Mouse (Mus musculus) ES-E14 (cell line): ENCODE data around the gene Gm10799. TPM values are rescaled to one million over a fixed set of nuclear protein-coding genes. Genes with fewer than 3 reads are reported as not detected.

Experiments
- DNase-seq: peaks from one replicate; pipeline ENCODE4 v3.0.0-alpha.2; 2013; ENCODE audit warnings: low read depth, low spot score
- H3K27ac ChIP-seq: 2 replicates; pipeline ENCODE4 v1.5.1; 2012; ENCODE audit warnings: low read depth, mild to moderate bottlenecking, low read length, moderate library complexity, mixed read lengths; ENCODE audit not compliant: poor library complexity, insufficient read depth, severe bottlenecking
- H3K36me3 ChIP-seq: 2 replicates; pipeline ENCODE4 v1.6.1; 2012; ENCODE audit warnings: mild to moderate bottlenecking, low read length, moderate library complexity, mixed read lengths; ENCODE audit not compliant: control insufficient read depth, poor library complexity, insufficient read depth, severe bottlenecking
- H3K4me1 ChIP-seq, 2 experiments: fragments of 150-350 bp in 1 of 2; sonication (generic) in 1 of 2; 2 replicates each; pipeline ENCODE4 v1.6.1; 2012; ENCODE audit warnings: low read length in 2 of 2, mild to moderate bottlenecking in 1 of 2, mixed read lengths in 1 of 2; ENCODE audit not compliant: control insufficient read depth in 2 of 2, insufficient read depth in 2 of 2, poor library complexity in 1 of 2
- H3K4me3 ChIP-seq, 2 experiments: fragments of 150-350 bp in 1 of 2; sonication (generic) in 1 of 2; 2 replicates each; pipeline ENCODE4 v1.5.1; 2012; ENCODE audit warnings: low read length in 2 of 2, low read depth in 1 of 2, mild to moderate bottlenecking in 1 of 2, mixed read lengths in 1 of 2; ENCODE audit not compliant: insufficient read depth in 1 of 2, poor library complexity in 1 of 2, severe bottlenecking in 1 of 2
- H3K9ac ChIP-seq: 2 replicates; pipeline ENCODE4 v1.6.1; 2012; ENCODE audit warnings: low read depth, mild to moderate bottlenecking, low read length, mixed read lengths; ENCODE audit not compliant: poor library complexity, insufficient read depth, severe bottlenecking
- H3K9me3 ChIP-seq: fragments of 150-350 bp; sonication (generic); 2 replicates; pipeline ENCODE4 v1.6.1; 2012; ENCODE audit warnings: low read depth, mild to moderate bottlenecking, low read length; ENCODE audit not compliant: control insufficient read depth, insufficient read depth
- CHD2 ChIP-seq: IDR thresholded peaks from 2 replicates; pipeline ENCODE4 v1.6.1; 2014; ENCODE audit warnings: mild to moderate bottlenecking, low read depth, low read length, inconsistent platforms
- HCFC1 ChIP-seq: IDR thresholded peaks from 2 replicates; pipeline ENCODE4 v1.6.1; 2012; ENCODE audit warnings: low read length, inconsistent platforms, borderline replicate concordance; ENCODE audit not compliant: insufficient read depth
- MAFK ChIP-seq: IDR thresholded peaks from 2 replicates; pipeline ENCODE4 v1.6.1; 2014; ENCODE audit warnings: mild to moderate bottlenecking, low read depth, low read length, inconsistent platforms; ENCODE audit not compliant: insufficient read depth
- ZC3H11A ChIP-seq: IDR thresholded peaks from 2 replicates; pipeline ENCODE4 v1.6.1; 2012; ENCODE audit warnings: low read depth, mild to moderate bottlenecking, inconsistent platforms, low read length, borderline replicate concordance
- ZNF384 ChIP-seq: IDR thresholded peaks from 2 replicates; pipeline ENCODE4 v1.6.1; 2012; ENCODE audit warnings: low read depth, low read length, inconsistent platforms
- in situ Hi-C, 2 experiments: fragments of 600-800 bp; cut with MboI; formaldehyde crosslinking; loops; one replicate each; pipeline ENCODE4 v1.15.1; 2025; ENCODE audit warnings: low sequenced_read_pairs in 2 of 2, inconsistent platforms in 1 of 2; ENCODE audit not compliant: unreplicated experiment in 2 of 2
- total RNA-seq: library from RNA; depleted of rRNA; stranded (reverse); fragments of 300-350 nt; gene quantifications from 2 replicates; pipeline ENCODE4 v1.2.3, GENCODE M21; 2012

The Gm10799 gene
- total RNA-seq, 1 experiment, result not detected

DNA sequence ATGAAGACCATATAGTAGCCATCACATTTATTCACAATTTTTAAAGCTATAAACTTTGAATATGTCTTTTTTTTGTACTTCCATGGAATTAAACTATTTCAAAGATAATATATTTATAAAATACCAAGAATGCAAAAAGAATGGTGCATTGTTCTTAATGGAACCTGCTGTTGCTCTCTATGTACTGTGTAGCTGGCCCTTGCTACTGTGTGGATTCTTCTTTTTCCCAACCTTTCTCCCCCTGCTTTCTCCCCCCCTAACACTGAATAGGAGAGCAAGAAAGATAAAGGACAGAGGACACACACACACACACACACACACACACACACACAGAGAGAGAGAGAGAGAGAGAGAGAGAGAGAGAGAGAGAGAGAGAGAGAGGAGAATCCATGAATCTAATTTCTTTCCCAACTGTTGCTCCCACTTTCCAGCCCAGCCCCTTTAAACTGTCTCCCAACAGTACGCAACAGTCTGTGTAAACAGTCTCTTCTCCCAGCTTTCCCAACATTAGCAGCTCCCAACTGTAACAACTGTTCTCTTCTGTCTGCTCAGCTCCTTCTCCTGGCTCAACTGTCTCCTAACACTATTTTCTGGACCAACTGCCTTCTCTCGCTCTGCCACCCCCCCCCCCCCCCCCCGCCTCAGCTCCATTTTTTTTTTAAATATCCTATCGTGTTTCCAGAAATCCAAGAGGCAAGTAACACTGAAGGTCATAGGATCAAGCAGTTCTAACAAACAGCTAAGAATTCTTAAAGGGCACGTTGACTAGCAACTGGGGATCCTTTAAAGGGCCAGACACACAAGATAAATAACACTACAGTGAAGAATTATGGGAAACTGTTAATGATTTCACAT lies 24.5 kb downstream of the Gm10799 start:
- TF ChIP-seq ZC3H11A, result no peak
- TF ChIP-seq ZNF384, result no peak
- no peak for TF ChIP-seq MAFK
- no peak for TF ChIP-seq CHD2
- no peak for TF ChIP-seq HCFC1
- no peaks in the 10 kb centered on the region for H3K9me3 ChIP-seq
- no peaks in the 10 kb centered on the region; the same call in 1 of the 2 replicates for H3K36me3 ChIP-seq
- in situ Hi-C loops, result no loop called here
- no peak overlapping the region for H3K9ac ChIP-seq
- no peak overlapping the region for H3K27ac ChIP-seq
- no peak for DNase-seq
- no peak overlapping the region for H3K4me3 ChIP-seq
- H3K4me1 ChIP-seq, result peaks cover 2 to 3% of the 10 kb centered on the region in 2 experiments; a peak in 2 of 4 replicates

DNA sequence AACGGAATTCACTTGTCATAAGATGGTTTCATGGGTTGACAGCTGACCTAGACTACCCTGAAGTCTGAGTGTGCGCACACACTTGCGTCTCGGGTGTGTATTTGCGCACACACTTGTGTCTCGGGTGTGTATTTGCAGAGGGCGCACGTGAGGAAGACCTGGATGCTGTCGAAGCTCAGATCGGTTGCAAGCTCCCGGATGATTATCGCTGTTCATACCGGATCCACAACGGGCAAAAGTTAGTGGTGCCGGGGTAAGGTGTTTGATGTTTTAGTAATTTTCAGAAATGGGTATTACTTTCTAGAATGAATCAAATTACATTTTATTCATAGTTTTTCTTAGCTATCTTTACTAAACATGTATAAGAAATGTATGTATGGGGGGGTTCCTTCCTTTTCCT lies 25.6 kb downstream of the Gm10799 start:
- Histone ChIP-seq H3K36me3 (no peaks in the 10 kb centered on the region), H3K4me3 (no peak overlapping the region), H3K9me3 (no peaks in the 10 kb centered on the region), H3K9ac (no peak overlapping the region), H3K4me1 (peaks cover 2 to 3% of the 10 kb centered on the region in 2 experiments; a peak in 2 of 4 replicates), H3K27ac (no peak overlapping the region)
- DNase-seq, result no peak
- no peak for TF ChIP-seq CHD2
- no peak for TF ChIP-seq MAFK
- TF ChIP-seq HCFC1, result no peak
- TF ChIP-seq ZNF384, result no peak
- TF ChIP-seq ZC3H11A, result no peak
- in situ Hi-C loops, result no loop called here

DNA sequence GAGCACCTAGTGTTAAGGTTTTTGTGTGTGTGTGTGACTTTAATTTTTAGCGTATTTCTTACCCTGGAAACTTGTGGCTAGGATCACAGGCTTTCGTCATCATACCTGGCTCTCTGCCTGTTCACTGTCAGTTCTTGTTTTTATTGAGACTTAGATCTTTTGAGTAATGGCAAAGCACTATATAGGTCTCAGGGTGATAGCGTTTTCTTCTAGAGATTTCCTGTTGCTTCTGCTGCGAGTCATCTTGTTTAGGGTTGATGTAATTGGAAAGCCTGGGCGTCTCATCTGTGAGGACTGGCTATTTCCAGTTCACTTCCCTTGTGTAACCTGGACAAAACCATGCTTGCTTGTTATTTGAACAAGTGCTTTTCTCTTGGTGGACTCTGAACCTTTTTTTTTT lies 26.7 kb downstream of the Gm10799 start:
- peaks cover 2% of the 10 kb centered on the region; the same call in 1 of the 2 replicates for H3K36me3 ChIP-seq
- no peak overlapping the region for H3K4me3 ChIP-seq
- peaks cover 2 to 3% of the 10 kb centered on the region in 2 experiments; a peak in 2 of 4 replicates for H3K4me1 ChIP-seq
- H3K9me3 ChIP-seq, result no peaks in the 10 kb centered on the region
- in situ Hi-C loops, result no loop called here
- H3K27ac ChIP-seq, result no peak overlapping the region
- TF ChIP-seq ZNF384 (no peak), HCFC1 (no peak), MAFK (no peak), CHD2 (no peak), ZC3H11A (no peak)
- no peak overlapping the region for H3K9ac ChIP-seq
- no peak for DNase-seq

DNA sequence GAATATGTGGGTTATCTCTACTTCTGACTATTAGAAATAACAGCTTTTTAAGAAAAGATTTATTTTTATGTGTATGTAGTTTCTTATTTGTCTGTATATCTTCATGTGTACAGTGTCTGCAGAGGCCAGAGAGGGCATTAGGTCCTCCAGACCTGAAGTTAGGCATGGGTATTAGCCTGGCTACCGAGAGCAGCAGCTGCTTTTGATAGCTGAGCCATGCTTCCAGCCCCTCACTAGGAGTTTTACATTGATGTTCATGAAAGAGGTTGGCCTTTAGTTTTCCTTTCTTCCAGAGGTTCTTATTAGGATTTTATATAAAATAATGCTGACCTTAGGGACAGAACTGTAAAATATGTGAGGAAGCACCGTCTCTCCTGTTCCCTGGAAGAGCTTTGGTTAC lies 30.1 kb downstream of the Gm10799 start:
- H3K4me3 ChIP-seq, result no peak overlapping the region
- H3K9me3 ChIP-seq, result no peaks in the 10 kb centered on the region
- TF ChIP-seq CHD2 (no peak), ZC3H11A (no peak), HCFC1 (no peak), MAFK (no peak), ZNF384 (no peak)
- no peak overlapping the region for H3K9ac ChIP-seq
- peaks cover 2 to 3% of the 10 kb centered on the region in 2 experiments; a peak in 2 of 4 replicates for H3K4me1 ChIP-seq
- no peak overlapping the region for H3K27ac ChIP-seq
- in situ Hi-C loops, result no loop called here
- no peak for DNase-seq
- H3K36me3 ChIP-seq, result peaks cover 5% of the 10 kb centered on the region; the same call in 1 of the 2 replicates
